Mouse (Mus musculus) cerebellum, adult 8-10 months (tissue): ENCODE measurements around the gene Myo5c.
"Not testable (repeated sequence)": the region's sequence is repeated elsewhere in the genome, so short reads cannot be mapped to it uniquely, and the experiment has no call there.

ENCODE experiments used
- DNase-seq: peaks from one replicate; pipeline ENCODE4 v3.0.0; 2022

The Myo5c gene

GRCm38 (mm10) chr9:75246080-75246930 is 14.5 kb downstream of the Myo5c start:
- no peak for DNase-seq

- no peak for DNase-seq
Observed at GRCm38 (mm10) chr9:75247870-75248269, 16.1 kb downstream of the Myo5c start.

GRCm38 (mm10) chr9:75248359-75248758 is 16.5 kb downstream of the Myo5c start:
- DNase-seq: no peak

- DNase-seq: no peak
Observed at GRCm38 (mm10) chr9:75248874-75249273, 17.1 kb downstream of the Myo5c start.

- not testable (repeated sequence) for DNase-seq
Observed at GRCm38 (mm10) chr9:75253158-75253557, 21.3 kb downstream of the Myo5c start.

- no peak for DNase-seq
Observed at GRCm38 (mm10) chr9:75253766-75254165, 21.9 kb downstream of the Myo5c start.

GRCm38 (mm10) chr9:75254196-75254955 is 22.6 kb downstream of the Myo5c start:
- no peak for DNase-seq

- DNase-seq: no peak
Observed at GRCm38 (mm10) chr9:75255820-75256545, 24.2 kb downstream of the Myo5c start.

- DNase-seq: no peak
Observed at GRCm38 (mm10) chr9:75258792-75259191, 27.0 kb downstream of the Myo5c start.

GRCm38 (mm10) chr9:75259656-75260055 is 27.8 kb downstream of the Myo5c start:
- DNase-seq: no peak

GRCm38 (mm10) chr9:75261332-75261872 is 29.6 kb downstream of the Myo5c start:
- DNase-seq: no peak

- DNase-seq: no peak
Observed at GRCm38 (mm10) chr9:75262235-75262826, 30.5 kb downstream of the Myo5c start.

GRCm38 (mm10) chr9:75264008-75264718 is 32.3 kb downstream of the Myo5c start:
- DNase-seq: no peak

- no peak for DNase-seq
Observed at GRCm38 (mm10) chr9:75267147-75267546, 35.3 kb downstream of the Myo5c start.

GRCm38 (mm10) chr9:75270382-75270781 is 38.6 kb downstream of the Myo5c start:
- DNase-seq: no peak

- DNase-seq: no peak
Observed at GRCm38 (mm10) chr9:75271539-75271938, 39.7 kb downstream of the Myo5c start.

- DNase-seq: no peak
Observed at GRCm38 (mm10) chr9:75273646-75274045, 41.8 kb downstream of the Myo5c start.

GRCm38 (mm10) chr9:75274486-75274885 is 42.7 kb downstream of the Myo5c start:
- DNase-seq: no peak

GRCm38 (mm10) chr9:75275051-75275450 is 43.2 kb downstream of the Myo5c start:
- DNase-seq: no peak

- peak; percentile 51 for DNase-seq
Observed at GRCm38 (mm10) chr9:75280814-75281213, 49.0 kb downstream of the Myo5c start.

- DNase-seq: no peak
Observed at GRCm38 (mm10) chr9:75282179-75282578, 50.4 kb downstream of the Myo5c start.

- DNase-seq: peak; percentile 77
Observed at GRCm38 (mm10) chr9:75282830-75283229, 51.0 kb downstream of the Myo5c start.
